Mouse (Mus musculus) spleen, adult 18-20 months (tissue): ENCODE measurements around the gene Klf15.

ENCODE experiments used
- DNase-seq, 2 experiments: peaks; one replicate each; pipeline ENCODE4 v3.0.0; 2022; ENCODE audit warnings: mixed read lengths in 2 of 2

Gene Klf15

GRCm38 (mm10) chr6:90465028-90465640, 2.8 kb downstream of the Klf15 start:
- no peak for DNase-seq

DNA sequence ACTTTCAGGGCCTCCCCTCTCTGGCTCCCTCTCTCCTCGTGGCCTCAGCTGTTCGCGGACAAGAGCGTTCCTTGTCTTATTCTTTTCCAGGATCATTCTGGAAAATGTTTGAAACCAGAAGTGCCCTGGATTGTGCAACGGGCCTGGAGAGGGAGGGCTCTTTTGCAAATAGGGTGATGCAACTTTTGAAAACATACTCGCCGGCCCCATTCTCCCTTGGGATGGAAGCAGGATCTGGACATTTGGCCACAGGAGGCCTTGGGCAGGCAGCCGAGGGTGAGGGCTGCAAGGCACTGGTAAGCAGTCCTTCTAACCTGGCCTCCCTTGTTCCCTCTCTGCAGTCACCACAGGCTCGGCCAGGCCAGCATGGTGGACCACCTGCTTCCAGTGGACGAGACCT, 3.7 kb downstream of the Klf15 start:
- DNase-seq: no peak

DNA sequence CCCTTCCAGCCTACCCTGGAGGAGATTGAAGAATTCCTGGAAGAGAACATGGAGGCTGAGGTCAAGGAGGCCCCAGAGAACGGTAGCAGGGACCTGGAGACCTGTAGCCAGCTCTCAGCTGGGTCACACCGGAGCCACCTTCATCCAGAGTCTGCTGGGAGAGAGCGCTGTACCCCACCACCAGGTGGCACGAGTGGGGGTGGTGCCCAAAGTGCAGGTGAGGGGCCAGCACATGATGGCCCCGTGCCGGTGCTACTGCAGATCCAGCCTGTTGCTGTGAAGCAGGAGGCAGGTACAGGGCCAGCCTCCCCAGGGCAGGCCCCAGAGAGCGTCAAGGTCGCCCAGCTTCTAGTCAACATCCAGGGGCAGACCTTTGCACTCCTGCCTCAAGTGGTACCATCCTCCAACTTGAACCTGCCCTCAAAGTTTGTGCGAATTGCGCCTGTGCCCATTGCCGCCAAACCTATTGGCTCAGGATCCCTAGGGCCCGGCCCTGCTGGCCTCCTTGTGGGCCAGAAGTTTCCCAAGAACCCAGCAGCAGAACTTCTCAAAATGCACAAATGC, 4.6 kb downstream of the Klf15 start:
- no peak for DNase-seq

DNA sequence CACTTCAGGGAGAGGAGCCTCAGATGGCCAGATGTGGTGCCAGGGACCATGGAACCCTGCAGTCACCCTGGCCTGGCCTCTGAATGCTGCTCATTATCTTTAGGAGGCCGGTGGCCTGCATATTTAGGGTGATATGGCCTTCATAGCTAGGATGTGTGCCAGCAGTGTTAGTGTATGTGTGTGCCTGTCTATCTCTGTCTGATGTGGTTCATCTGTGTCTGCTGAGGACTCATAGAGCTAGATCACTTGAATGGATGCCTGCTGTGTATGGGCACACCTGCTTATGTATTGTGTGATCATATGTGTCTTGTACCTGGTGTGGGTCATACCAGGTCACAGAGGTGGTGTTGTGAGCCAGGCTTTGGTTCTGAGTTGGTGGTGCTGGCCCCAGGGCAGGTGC, 5.8 kb downstream of the Klf15 start:
- no peak for DNase-seq

- no peak for DNase-seq
These were observed 6.7 kb downstream of the Klf15 start for GRCm38 (mm10) chr6:90469041-90469440.

GRCm38 (mm10) chr6:90470255-90470654, 7.9 kb downstream of the Klf15 start:
- DNase-seq: no peak

GRCm38 (mm10) chr6:90470947-90471541, 8.7 kb downstream of the Klf15 start:
- no peak for DNase-seq

GRCm38 (mm10) chr6:90472079-90472478, 9.7 kb downstream of the Klf15 start:
- DNase-seq: no peak

GRCm38 (mm10) chr6:90472697-90473096, 10.3 kb downstream of the Klf15 start:
- DNase-seq: no peak

DNA sequence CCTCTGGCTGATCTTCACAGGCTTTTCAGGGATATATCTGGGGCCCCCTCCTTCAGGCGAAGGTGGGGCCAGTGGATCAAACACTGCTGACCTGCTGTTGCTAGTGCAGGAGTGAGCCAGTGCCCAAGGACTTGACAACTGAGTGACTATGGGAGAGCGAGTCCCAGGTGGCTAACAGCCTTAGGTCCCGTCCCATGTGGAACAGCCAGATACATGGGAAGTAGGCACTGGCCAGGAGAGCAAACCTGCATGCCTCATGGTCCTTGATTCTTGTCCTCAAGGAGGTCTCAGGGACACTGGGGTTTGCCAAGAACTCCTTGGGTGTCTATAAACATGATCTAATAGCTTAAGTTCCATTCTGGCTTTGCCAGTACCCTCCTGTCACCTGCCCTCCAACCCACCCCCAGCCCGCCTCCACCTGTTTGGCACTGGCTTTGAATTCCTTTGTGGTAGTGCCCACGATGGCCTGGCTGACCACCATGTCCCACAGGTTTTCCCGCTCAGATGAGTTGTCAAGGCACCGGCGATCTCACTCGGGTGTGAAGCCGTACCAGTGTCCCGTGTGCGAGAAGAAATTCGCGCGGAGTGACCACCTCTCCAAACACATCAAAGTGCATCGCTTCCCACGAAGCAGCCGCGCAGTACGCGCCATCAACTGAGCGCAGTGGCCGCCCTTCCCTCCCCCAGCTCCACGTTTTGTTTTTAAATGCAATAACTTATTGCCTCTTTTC, 11.4 kb downstream of the Klf15 start:
- DNase-seq: no peak

DNA sequence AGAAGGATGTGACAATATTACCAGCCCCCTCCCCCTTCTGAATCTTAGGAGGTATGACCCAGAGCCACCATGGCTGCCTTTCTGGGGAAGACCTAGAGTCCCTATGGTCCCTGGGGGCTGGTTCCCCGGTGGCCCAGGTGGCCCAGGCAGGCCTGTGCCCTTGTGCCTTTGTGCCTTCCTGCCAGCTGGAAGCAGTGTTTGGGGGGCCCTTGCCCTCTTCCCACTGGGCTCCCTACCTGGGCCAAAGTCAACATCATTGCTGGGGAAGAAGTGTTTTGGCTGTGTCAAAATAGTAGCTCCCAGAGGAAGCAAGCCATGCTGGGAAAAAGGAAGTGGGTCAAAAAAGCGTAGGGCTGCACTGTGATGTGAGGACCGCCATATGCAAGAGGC, 12.0 kb downstream of the Klf15 start:
- no peak for DNase-seq

DNA sequence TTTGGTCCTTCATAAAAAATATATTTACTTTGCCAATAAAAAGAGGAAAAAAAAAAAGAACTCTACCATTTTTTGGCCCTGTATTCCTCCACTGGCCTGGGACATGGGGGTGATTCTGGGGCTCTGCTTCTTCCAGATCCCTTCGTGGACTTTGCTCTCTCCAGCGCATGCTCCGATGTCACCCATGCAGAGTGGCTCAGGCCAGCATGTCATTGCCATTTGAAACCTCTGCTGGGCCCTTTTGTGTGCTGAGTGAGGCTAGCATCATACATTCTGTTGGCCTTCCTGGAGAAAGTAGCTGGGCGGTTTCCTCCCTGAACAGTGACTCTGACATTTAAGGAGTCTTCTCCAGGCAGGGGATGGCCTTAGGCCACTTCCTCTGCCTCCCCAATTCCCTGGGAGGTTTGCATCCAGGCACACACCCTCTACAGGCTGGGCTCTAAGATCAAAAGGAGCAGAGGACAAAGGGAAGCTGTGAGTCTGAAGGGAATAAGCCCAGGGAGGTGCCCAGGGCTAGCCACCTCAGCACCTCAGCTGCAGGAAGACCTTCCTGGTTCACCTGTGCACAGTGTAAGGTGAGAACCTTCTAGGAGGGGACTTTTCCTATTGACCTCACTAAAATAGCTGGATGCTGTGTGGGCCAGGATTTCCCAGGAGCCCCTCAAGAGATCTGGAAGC, 12.9 kb downstream of the Klf15 start:
- no peak for DNase-seq

DNA sequence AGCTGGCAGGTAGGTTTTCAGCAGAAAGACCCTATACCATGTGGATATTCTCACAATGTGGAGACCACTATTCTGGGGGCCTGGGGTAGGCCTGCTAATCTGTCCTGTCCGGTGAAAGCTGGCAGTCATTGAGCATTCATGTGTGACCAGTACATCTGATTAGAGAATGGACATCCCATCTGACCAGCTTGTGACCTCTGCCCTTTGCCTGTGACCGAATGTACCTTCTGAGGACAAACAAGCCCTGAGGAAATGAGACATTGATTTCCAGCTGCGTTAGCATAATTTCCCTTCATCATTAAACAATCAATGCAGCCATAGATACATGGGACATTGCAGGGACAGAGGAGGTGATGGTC, 13.5 kb downstream of the Klf15 start:
- DNase-seq: no peak

- no peak for DNase-seq
These were observed 14.7 kb downstream of the Klf15 start for GRCm38 (mm10) chr6:90476941-90477518.

GRCm38 (mm10) chr6:90484249-90484648, 21.9 kb downstream of the Klf15 start:
- no peak for DNase-seq

- DNase-seq: no peak
These were observed 22.5 kb downstream of the Klf15 start for GRCm38 (mm10) chr6:90484876-90485275.

- no peak for DNase-seq
These were observed 24.0 kb downstream of the Klf15 start, which contains the start of gene Aldh1l1 for GRCm38 (mm10) chr6:90486176-90486921. Gene Aldh1l1, plus strand, starts transcription at chr6:90486427.

GRCm38 (mm10) chr6:90487531-90487930, 25.2 kb downstream of the Klf15 start:
- DNase-seq: no peak

GRCm38 (mm10) chr6:90489532-90489931, 27.2 kb downstream of the Klf15 start:
- DNase-seq: no peak

DNA sequence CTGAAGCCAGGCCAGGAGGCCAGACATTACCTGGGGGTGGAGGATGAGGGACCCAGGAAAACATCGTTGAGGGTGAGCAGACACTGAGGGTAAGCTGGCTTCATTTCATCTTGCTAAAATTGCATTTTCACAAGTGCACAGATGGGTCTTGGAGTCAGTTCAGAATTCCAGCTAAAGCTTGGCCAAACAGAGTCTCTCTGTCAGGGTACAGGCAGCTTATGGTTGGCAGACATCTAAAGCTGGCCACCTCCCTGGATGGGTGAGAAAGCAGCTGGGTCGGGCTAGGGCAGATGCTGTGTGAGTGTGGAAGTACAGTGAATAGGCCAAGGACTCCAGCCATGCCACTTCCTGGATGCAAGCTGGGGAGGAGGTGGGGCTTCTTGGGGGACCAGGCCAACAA, 28.6 kb downstream of the Klf15 start:
- no peak for DNase-seq

DNA sequence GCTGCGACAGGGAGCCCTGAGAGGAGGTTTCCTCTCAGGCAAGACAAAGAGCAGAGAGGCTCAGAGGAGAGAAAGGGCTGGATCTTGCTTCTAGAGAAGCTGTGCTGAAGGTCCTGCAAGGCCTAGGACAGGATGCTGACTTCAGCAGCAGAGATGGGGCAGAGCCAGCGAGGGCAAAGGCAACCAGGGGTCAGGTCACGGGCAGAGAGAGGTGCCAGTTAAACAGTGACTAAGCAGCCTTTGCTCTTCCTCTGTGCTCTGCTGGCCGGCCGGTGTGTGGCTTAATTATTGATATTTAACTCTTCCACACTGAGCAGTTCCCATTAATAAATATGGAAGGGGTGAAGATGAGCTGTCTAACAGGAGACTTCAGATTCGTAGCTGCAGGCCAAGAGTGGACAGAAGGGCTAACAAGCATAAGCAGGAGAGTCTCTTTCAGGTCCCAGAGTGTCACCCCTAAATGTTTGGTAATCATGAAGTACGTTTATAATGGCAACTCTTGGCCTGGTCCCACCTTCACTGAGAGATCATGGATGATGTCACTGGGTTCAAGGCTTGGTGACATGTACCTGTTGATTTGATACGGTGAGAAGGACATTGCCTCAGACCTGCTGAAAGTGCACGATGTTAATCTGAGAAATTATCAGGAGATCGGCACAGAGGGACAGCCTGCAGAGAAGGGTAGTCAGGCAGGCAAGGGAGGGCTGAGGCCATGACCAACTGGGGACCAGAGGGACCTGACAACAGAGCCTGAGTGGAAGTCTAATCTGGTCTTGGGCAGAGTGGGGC, 29.8 kb downstream of the Klf15 start:
- no peak for DNase-seq
